Comparison of ENCODE assay signal across 9 mouse cellular contexts in genomic region chr2:29944723-29945122, GRCm38 (mm10). TPM values are rescaled to one million over a fixed set of nuclear protein-coding genes. Genes with fewer than 3 reads are reported as not detected.
DNase-seq lines count a peak whose midpoint lies in the region; ATAC-seq lines count a peak whose summit lies in the region.
"Had no signal": no experiment of that assay in that cellular context is flagged by ENCODE, and none has a peak within 500 bp of the region (broad histone marks: within the 10 kb centered on the region; RNA-seq: fewer than 3 reads in every experiment).

No protein-coding gene starts in this region.

- H3K4me1 ChIP-seq in forebrain, embryonic 10.5 days, result peaks cover 6% of the 10 kb centered on the region; the same call in 1 of the 2 replicates
- no peaks in the 10 kb centered on the region for H3K4me1 ChIP-seq in forebrain, embryonic 13.5 days
- H3K4me1 ChIP-seq in kidney, embryonic 14.5 days (ENCODE audit: control insufficient read depth, insufficient read depth, low read length), result no peaks in the 10 kb centered on the region
- H3K4me1 ChIP-seq: limb, embryonic 12.5 days had no signal

- WGBS in forebrain, embryonic 10.5 days, result 61% methylated on average over 1 of the region's 1 CpGs
- 82% methylated on average over 1 of the region's 1 CpGs for WGBS in forebrain, embryonic 13.5 days
- WGBS in kidney, embryonic 14.5 days, result 15% methylated on average over 1 of the region's 1 CpGs

- peaks cover 98% of the 10 kb centered on the region for H3K36me3 ChIP-seq in forebrain, embryonic 10.5 days (replicated peaks)
- peaks cover 96% of the 10 kb centered on the region for H3K36me3 ChIP-seq in forebrain, embryonic 13.5 days (ENCODE audit: poor library complexity, severe bottlenecking)
- peaks cover 81% of the 10 kb centered on the region for H3K36me3 ChIP-seq in kidney, embryonic 14.5 days (ENCODE audit: control insufficient read depth, insufficient read depth, low read length)

- no peak overlapping the region for H3K4me3 ChIP-seq in forebrain, embryonic 10.5 days
- no peak overlapping the region for H3K4me3 ChIP-seq in forebrain, embryonic 13.5 days
- no peak overlapping the region for H3K4me3 ChIP-seq in kidney, embryonic 14.5 days (ENCODE audit: low read length)
- H3K4me3 ChIP-seq: limb, embryonic 12.5 days had no signal

- no peak overlapping the region for H3K4me2 ChIP-seq in forebrain, embryonic 13.5 days
- H3K4me2 ChIP-seq in kidney, embryonic 14.5 days (replicated peaks; ENCODE audit: low read depth, low read length), result no peak overlapping the region
- H3K4me2 ChIP-seq: limb, embryonic 12.5 days had no signal

- H3K27ac ChIP-seq in forebrain, embryonic 10.5 days, result peak overlapping the region; percentile 42; the same call in 1 of the 2 replicates
- H3K27ac ChIP-seq in forebrain, embryonic 13.5 days, result no peak overlapping the region
- peak overlapping the region; percentile 76 for H3K27ac ChIP-seq in kidney, embryonic 14.5 days (ENCODE audit: low read depth, low read length)

- no peak for DNase-seq in forebrain, embryonic 10.5 days (ENCODE audit: extremely low spot score, low spot score)
- DNase-seq in heart, adult 18-20 months, result peak; percentile 41 to 74
- DNase-seq in lung, postnatal 14 days, result peak; percentile 39
- DNase-seq in B cell, adult 2 months, result no peak
- DNase-seq in spleen, adult 18-20 months, result no peak
- DNase-seq in testis, postnatal 10 days (ENCODE audit: low spot score), result no peak

- no peak for ATAC-seq in forebrain, embryonic 13.5 days
- ATAC-seq in kidney, embryonic 14.5 days (ENCODE audit: low FRiP score, low TSS enrichment), result no peak

- no peaks in the 10 kb centered on the region for H3K27me3 ChIP-seq in forebrain, embryonic 10.5 days (ENCODE audit: poor library complexity, severe bottlenecking)
- no peaks in the 10 kb centered on the region for H3K27me3 ChIP-seq in forebrain, embryonic 13.5 days
- H3K27me3 ChIP-seq in kidney, embryonic 14.5 days (ENCODE audit: control insufficient read depth, insufficient read depth, low read length), result no peaks in the 10 kb centered on the region
- H3K27me3 ChIP-seq: limb, embryonic 12.5 days had no signal

- no peaks in the 10 kb centered on the region for H3K9me3 ChIP-seq in forebrain, embryonic 10.5 days
- H3K9me3 ChIP-seq in forebrain, embryonic 13.5 days (replicated peaks), result no peaks in the 10 kb centered on the region
- no peaks in the 10 kb centered on the region for H3K9me3 ChIP-seq in kidney, embryonic 14.5 days (ENCODE audit: control insufficient read depth, low read length)
- H3K9me3 ChIP-seq: limb, embryonic 12.5 days had no signal

- no peak overlapping the region for H3K9ac ChIP-seq in forebrain, embryonic 13.5 days
- no peak overlapping the region for H3K9ac ChIP-seq in kidney, embryonic 14.5 days (ENCODE audit: low read depth, low read length)
- H3K9ac ChIP-seq: limb, embryonic 12.5 days had no signal

RNA-seq across cellular contexts. Expression of gene Gle1, which starts 9.5 kb away (rescaled TPM):
- polyA plus RNA-seq in forebrain, embryonic 10.5 days (2016; fragmentation: Nextera tagmentation; extraction: Ambion mirVana), result 74.9 and 77.4 TPM in 2 replicates
- 82.5 and 83.3 TPM in 2 replicates for polyA plus RNA-seq in forebrain, embryonic 13.5 days (2015; fragmentation: Nextera tagmentation; extraction: Ambion mirVana)
- 10 to 100 TPM; 22.7 to 24.7 TPM for total RNA-seq in heart, adult 18-20 months (2021)
- polyA plus RNA-seq in kidney, embryonic 14.5 days (2014; fragmentation: Nextera tagmentation; extraction: Ambion mirVana), result 43.8 and 57.9 TPM in 2 replicates

RNA-seq across cellular contexts. Expression of gene Sptan1, which starts 20.6 kb away (rescaled TPM):
- polyA plus RNA-seq in forebrain, embryonic 10.5 days (2016; fragmentation: Nextera tagmentation; extraction: Ambion mirVana), result 85.9 and 90.3 TPM in 2 replicates
- 157 and 178 TPM in 2 replicates for polyA plus RNA-seq in forebrain, embryonic 13.5 days (2015; fragmentation: Nextera tagmentation; extraction: Ambion mirVana)
- 100 to 1,000 TPM; 157 to 176 TPM for total RNA-seq in heart, adult 18-20 months (2021)
- 121 and 136 TPM in 2 replicates for polyA plus RNA-seq in kidney, embryonic 14.5 days (2014; fragmentation: Nextera tagmentation; extraction: Ambion mirVana)

RNA-seq across cellular contexts. Expression of gene Odf2, which starts 55.7 kb away (rescaled TPM):
- polyA plus RNA-seq in forebrain, embryonic 10.5 days (2016; fragmentation: Nextera tagmentation; extraction: Ambion mirVana), result 124 and 125 TPM in 2 replicates
- 77.4 and 91.8 TPM in 2 replicates for polyA plus RNA-seq in forebrain, embryonic 13.5 days (2015; fragmentation: Nextera tagmentation; extraction: Ambion mirVana)
- total RNA-seq in heart, adult 18-20 months (2021), result 10 to 100 TPM; 15.0 to 21.8 TPM
- 43.8 and 79.9 TPM in 2 replicates for polyA plus RNA-seq in kidney, embryonic 14.5 days (2014; fragmentation: Nextera tagmentation; extraction: Ambion mirVana)

Comparison
In these comparisons a context has a peak if more than half of its experiments do, and no peak if none do; other contexts are left out.
1. DNase-seq: peak in heart, adult 18-20 months (2 of 2) and lung, postnatal 14 days (single experiment); none in forebrain, embryonic 10.5 days (single experiment), B cell, adult 2 months (0 of 2), spleen, adult 18-20 months (0 of 2) and testis, postnatal 10 days (single experiment).